Mouse (Mus musculus) neural tube, embryonic 11.5 days (tissue): ENCODE measurements at regions not wholly inside any gene's neighbourhood (a gene's known extent, or its start where the extent isn't known, plus 50 kb on each side); places are given as distances from the start of the nearest gene placed in this dataset.

Experiments used
- ATAC-seq: fragments of 200-750 bp; cut with Nextera tagmentation; 2 replicates; pipeline ENCODE4 v1.8.0; 2017; ENCODE audit warnings: moderate number of reproducible peaks, mild to moderate bottlenecking, moderate TSS enrichment, moderate library complexity; ENCODE audit not compliant: insufficient read depth, low FRiP score, low TSS enrichment
- DNase-seq: peaks from one replicate; pipeline ENCODE4 v3.0.0-alpha.2; 2015; ENCODE audit warnings: low spot score
- H3K27ac ChIP-seq: fragments of 300-500 bp; sonication (generic); 2 replicates; pipeline ENCODE4 v1.5.1; 2014; ENCODE audit warnings: low read depth, mild to moderate bottlenecking, low read length
- H3K27me3 ChIP-seq: fragments of 300-500 bp; sonication (generic); 2 replicates; pipeline ENCODE4 v1.6.1; 2014; ENCODE audit warnings: mild to moderate bottlenecking, low read length, mixed read lengths; ENCODE audit not compliant: control insufficient read depth, insufficient read depth
- H3K36me3 ChIP-seq: fragments of 300-500 bp; sonication (generic); 2 replicates; pipeline ENCODE4 v1.6.1; 2014; ENCODE audit warnings: mild to moderate bottlenecking, low read length, moderate library complexity, mixed read lengths; ENCODE audit not compliant: control insufficient read depth, insufficient read depth
- H3K4me1 ChIP-seq: fragments of 300-500 bp; sonication (generic); 2 replicates; pipeline ENCODE4 v1.6.1; 2014; ENCODE audit warnings: low read length, mixed read lengths; ENCODE audit not compliant: control insufficient read depth, insufficient read depth
- H3K4me2 ChIP-seq: fragments of 300-500 bp; sonication (generic); 2 replicates; pipeline ENCODE4 v1.6.1; 2014; ENCODE audit warnings: low read depth, mild to moderate bottlenecking, moderate library complexity
- H3K4me3 ChIP-seq: fragments of 300-500 bp; sonication (generic); 2 replicates; pipeline ENCODE4 v1.5.1; 2014; ENCODE audit warnings: low read depth, low read length
- H3K9ac ChIP-seq: fragments of 300-500 bp; sonication (generic); 2 replicates; pipeline ENCODE4 v1.6.1; 2014; ENCODE audit warnings: mild to moderate bottlenecking, low read length
- H3K9me3 ChIP-seq: fragments of 300-500 bp; sonication (generic); 2 replicates; pipeline ENCODE4 v1.6.1; 2016; ENCODE audit warnings: low read length; ENCODE audit not compliant: control insufficient read depth
- WGBS: fragments of 180-500 bp; shearing (Covaris S2); extraction: QIAGEN DNeasy Blood & Tissue Kit; methylation state at CpG from one replicate; pipeline ENCODE4 v1.1.7; 2014; 5-methylcytosine and 5-hydroxymethylcytosine counted together

- no peak for DNase-seq
- WGBS, result 54% methylated on average over 8 of the region's 8 CpGs
- H3K4me3 ChIP-seq, result no peak overlapping the region
- ATAC-seq, result peak; percentile 35; the same call in 1 of the 2 replicates
- no peak overlapping the region for H3K27ac ChIP-seq
- no peaks in the 10 kb centered on the region; the same call in 1 of the 2 replicates for H3K4me1 ChIP-seq
- no peaks in the 10 kb centered on the region for H3K9me3 ChIP-seq
- H3K4me2 ChIP-seq, result no peak overlapping the region
- H3K9ac ChIP-seq, result no peak overlapping the region
- H3K36me3 ChIP-seq, result no peaks in the 10 kb centered on the region
- H3K27me3 ChIP-seq, result no peaks in the 10 kb centered on the region
These were observed 100.2 kb upstream of the Kctd3 start for GRCm38 (mm10) chr1:189107841-189108240.

DNA sequence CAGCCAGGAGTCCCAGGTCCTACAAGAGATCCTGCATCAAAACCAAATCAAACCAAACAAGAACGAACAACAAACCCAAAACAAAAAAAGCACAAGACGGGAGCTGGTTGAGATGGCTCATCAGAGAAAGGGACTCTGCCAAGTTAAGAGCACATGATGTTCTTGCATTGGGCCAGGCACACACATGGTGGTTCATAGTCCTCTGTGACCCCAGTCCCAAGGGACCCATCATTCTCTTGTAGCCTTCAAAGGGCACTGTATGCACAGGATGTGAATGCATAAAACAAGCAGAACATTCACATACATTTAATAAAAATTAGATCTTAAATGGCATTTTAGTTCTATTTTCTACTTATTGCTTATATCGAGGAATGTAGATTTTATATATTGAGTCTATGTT, 99.5 kb upstream of the Kctd3 start:
- no peak for ATAC-seq
- no peak overlapping the region for H3K9ac ChIP-seq
- H3K4me1 ChIP-seq, result no peaks in the 10 kb centered on the region; the same call in 1 of the 2 replicates
- H3K36me3 ChIP-seq, result no peaks in the 10 kb centered on the region
- no peak overlapping the region for H3K4me2 ChIP-seq
- DNase-seq, result no peak
- H3K27ac ChIP-seq, result no peak overlapping the region
- no peaks in the 10 kb centered on the region for H3K9me3 ChIP-seq
- 84% methylated on average over 3 of the region's 3 CpGs for WGBS
- H3K4me3 ChIP-seq, result no peak overlapping the region
- no peaks in the 10 kb centered on the region for H3K27me3 ChIP-seq

- no peaks in the 10 kb centered on the region; the same call in 1 of the 2 replicates for H3K4me1 ChIP-seq
- no peak overlapping the region for H3K4me2 ChIP-seq
- H3K9me3 ChIP-seq, result no peaks in the 10 kb centered on the region
- DNase-seq, result no peak
- no peak overlapping the region for H3K27ac ChIP-seq
- no peaks in the 10 kb centered on the region for H3K27me3 ChIP-seq
- no peak overlapping the region for H3K4me3 ChIP-seq
- no peak overlapping the region for H3K9ac ChIP-seq
- ATAC-seq, result no peak
- no peaks in the 10 kb centered on the region for H3K36me3 ChIP-seq
- WGBS, result 55% methylated on average over 4 of the region's 4 CpGs
These were observed 97.6 kb upstream of the Kctd3 start for GRCm38 (mm10) chr1:189105276-189105675.

GRCm38 (mm10) chr1:189102781-189103180, 95.1 kb upstream of the Kctd3 start:
- Histone ChIP-seq H3K27me3 (no peaks in the 10 kb centered on the region), H3K27ac (no peak overlapping the region), H3K9me3 (no peaks in the 10 kb centered on the region), H3K36me3 (no peaks in the 10 kb centered on the region), H3K4me2 (no peak overlapping the region), H3K4me3 (no peak overlapping the region), H3K9ac (no peak overlapping the region), H3K4me1 (no peaks in the 10 kb centered on the region)
- WGBS, result 87% methylated on average over 3 of the region's 3 CpGs
- DNase-seq (no peak), ATAC-seq (no peak)

DNA sequence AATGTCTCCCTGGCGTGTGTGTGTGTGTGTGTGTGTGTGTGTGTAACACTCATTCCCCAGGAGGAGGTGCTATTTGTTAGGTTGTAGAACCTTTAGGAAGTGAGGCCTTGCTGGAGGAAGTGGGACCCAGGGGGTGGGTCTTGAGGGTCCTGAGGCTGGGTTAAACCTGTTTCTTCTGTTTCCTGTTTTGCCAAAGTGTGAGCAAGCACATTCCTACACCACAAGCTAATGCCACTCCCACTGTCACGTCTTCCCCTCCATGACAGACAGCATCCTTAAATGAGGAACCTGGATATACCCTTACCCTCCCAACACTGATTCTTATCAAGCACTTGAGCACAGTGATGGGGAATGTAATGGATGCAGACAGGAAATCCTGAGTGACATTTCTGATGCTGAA, 91.5 kb upstream of the Kctd3 start:
- H3K36me3 ChIP-seq, result no peaks in the 10 kb centered on the region
- H3K9me3 ChIP-seq, result no peaks in the 10 kb centered on the region
- H3K27ac ChIP-seq, result no peak overlapping the region
- H3K4me1 ChIP-seq, result no peaks in the 10 kb centered on the region
- H3K4me2 ChIP-seq, result no peak overlapping the region
- no peak overlapping the region for H3K9ac ChIP-seq
- DNase-seq (no peak), ATAC-seq (no peak)
- no peaks in the 10 kb centered on the region for H3K27me3 ChIP-seq
- H3K4me3 ChIP-seq, result no peak overlapping the region
- 91% methylated on average over 2 of the region's 2 CpGs for WGBS

DNA sequence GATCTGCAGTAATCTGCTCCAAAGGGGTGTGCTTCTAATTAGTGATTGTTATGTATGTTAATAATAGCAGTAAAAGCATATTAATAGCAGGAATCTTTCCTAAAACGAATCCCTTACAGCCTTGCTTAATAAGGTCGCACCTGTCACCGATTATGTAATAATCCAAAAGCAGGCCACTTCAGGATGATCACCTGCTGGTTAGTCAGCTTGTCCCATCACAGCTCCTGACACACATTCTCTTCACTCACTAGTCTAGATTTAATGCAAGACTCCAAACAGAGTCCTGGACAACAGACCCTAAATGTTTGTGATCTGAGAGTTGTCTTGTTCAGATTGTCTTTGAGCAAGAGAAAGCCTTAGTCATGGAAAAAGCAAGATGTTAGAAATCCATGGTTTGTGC, 85.2 kb upstream of the Kctd3 start:
- H3K36me3 ChIP-seq, result no peaks in the 10 kb centered on the region
- ATAC-seq (no peak), DNase-seq (no peak)
- H3K27me3 ChIP-seq, result no peaks in the 10 kb centered on the region
- no peak overlapping the region for H3K9ac ChIP-seq
- 90% methylated on average over 3 of the region's 3 CpGs for WGBS
- H3K27ac ChIP-seq, result no peak overlapping the region
- H3K4me2 ChIP-seq, result no peak overlapping the region
- no peaks in the 10 kb centered on the region for H3K9me3 ChIP-seq
- no peaks in the 10 kb centered on the region for H3K4me1 ChIP-seq
- no peak overlapping the region for H3K4me3 ChIP-seq

GRCm38 (mm10) chr1:189085245-189085644, 77.6 kb upstream of the Kctd3 start:
- no peak for ATAC-seq
- no peak overlapping the region for H3K9ac ChIP-seq
- H3K9me3 ChIP-seq, result no peaks in the 10 kb centered on the region
- H3K4me1 ChIP-seq, result no peaks in the 10 kb centered on the region
- H3K27me3 ChIP-seq, result no peaks in the 10 kb centered on the region
- H3K4me2 ChIP-seq, result no peak overlapping the region
- H3K36me3 ChIP-seq, result no peaks in the 10 kb centered on the region
- WGBS, result 91% methylated on average over 2 of the region's 2 CpGs
- no peak for DNase-seq
- no peak overlapping the region for H3K4me3 ChIP-seq
- H3K27ac ChIP-seq, result no peak overlapping the region

DNA sequence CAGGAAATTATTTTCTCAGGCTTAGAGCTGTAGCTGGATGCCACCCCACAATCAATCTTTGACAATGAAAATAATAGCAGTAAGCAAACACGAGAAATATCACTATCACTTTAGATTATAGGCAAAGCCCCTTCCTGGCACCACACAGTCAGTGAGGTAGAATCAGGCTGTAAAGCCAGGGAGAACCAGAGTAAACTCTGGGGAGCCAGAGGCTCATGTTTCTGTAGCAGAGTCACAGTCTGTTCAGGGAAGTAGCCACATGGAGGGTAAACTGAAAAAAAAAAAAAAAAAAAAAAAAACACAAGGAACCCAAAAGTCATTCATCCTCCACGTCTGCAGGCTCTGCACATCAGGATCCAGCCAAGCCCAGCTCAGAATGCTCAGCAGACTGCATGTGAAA, 73.6 kb upstream of the Kctd3 start:
- no peaks in the 10 kb centered on the region for H3K27me3 ChIP-seq
- 56% methylated on average over 2 of the region's 2 CpGs for WGBS
- H3K36me3 ChIP-seq, result no peaks in the 10 kb centered on the region
- no peak overlapping the region for H3K4me3 ChIP-seq
- no peaks in the 10 kb centered on the region for H3K4me1 ChIP-seq
- DNase-seq (no peak), ATAC-seq (no peak)
- H3K4me2 ChIP-seq, result no peak overlapping the region
- H3K9me3 ChIP-seq, result no peaks in the 10 kb centered on the region
- no peak overlapping the region for H3K9ac ChIP-seq
- H3K27ac ChIP-seq, result no peak overlapping the region

DNA sequence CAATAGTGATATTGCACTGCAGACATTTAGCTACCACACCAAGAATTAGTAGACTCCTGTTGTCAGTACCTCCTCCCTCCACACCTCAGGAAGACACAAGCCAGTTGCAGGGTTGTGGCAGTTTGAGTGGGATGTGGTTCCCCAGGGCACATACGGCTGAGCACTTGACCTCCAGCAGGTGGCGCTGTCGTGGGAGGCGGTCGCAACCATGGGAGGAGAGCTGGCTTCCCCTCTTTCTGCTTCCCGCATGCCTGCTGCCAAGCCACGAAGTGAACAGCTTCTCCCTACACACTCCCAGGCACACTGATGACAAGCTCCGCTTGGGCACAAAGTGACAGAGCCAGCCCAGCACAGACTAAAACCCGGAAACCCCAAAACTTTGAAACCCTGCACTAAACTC, 73.2 kb upstream of the Kctd3 start:
- ATAC-seq (peak; percentile 68), DNase-seq (peak; percentile 82)
- H3K4me1 ChIP-seq, result no peaks in the 10 kb centered on the region
- WGBS, result 21% methylated on average over 9 of the region's 9 CpGs
- no peaks in the 10 kb centered on the region for H3K36me3 ChIP-seq
- no peaks in the 10 kb centered on the region for H3K9me3 ChIP-seq
- H3K4me3 ChIP-seq, result no peak overlapping the region
- H3K9ac ChIP-seq, result no peak overlapping the region
- H3K4me2 ChIP-seq, result no peak overlapping the region
- H3K27me3 ChIP-seq, result no peaks in the 10 kb centered on the region
- H3K27ac ChIP-seq, result no peak overlapping the region
